Mouse (Mus musculus) induced T-regulatory cell, adult 2 months (primary cell): ENCODE results near the gene 4921524J17Rik.

Experiments used
- DNase-seq: peaks from one replicate; pipeline ENCODE4 v3.0.0-alpha.2; 2012; ENCODE audit warnings: low read depth

Gene 4921524J17Rik

DNA sequence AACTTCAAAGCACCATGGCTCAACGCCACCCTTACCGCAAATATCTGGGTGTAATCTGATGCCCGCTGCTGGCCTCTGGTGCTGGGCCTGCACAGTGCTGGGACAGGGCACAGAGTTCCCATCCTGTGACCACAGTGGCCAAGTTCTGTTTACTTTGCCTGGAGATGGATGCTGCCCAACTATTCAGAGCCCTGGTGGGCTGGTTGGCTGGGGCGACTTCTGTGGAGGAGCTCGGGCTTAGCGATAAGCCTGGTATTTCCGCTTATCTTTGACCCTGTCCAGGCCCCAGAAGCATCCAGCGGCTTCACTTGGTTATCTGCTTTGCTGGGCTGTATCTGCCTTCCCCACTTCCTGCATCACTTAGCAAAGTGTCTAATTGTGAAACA lies 51.8 kb downstream of the 4921524J17Rik start:
- no peak for DNase-seq

DNA sequence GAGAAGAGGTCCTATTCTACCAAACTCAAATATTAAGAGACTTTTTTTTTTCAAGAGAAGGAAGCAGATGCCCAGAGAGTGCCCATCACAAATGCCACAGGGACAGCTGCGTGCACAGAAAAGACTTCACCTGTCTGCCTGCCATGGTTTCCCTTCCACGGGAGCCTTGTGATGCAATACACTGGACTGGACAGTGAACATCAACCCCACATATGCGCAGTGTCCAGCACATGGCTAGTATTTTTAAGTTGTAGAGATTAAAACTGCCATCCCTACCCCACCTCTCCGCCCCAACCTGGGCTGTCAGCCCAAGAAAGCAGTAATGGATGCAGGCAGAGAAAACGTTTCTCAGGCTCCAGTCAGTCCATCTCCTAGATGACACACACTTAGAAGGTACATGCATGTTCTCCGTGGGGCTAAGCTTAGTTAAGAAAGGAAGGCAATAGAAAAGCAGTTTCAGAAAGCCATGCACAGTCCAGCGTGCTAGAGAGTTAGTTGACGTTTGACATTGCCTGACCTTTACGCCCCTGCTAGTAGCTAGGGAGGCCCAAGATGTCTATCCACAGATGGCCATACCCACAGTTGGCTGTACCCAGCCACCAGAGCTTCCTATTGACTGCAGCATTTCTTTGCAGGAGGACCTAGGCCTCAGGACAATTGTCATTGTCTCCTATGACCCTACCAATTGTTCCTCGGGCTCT lies 52.4 kb downstream of the 4921524J17Rik start:
- no peak for DNase-seq

DNA sequence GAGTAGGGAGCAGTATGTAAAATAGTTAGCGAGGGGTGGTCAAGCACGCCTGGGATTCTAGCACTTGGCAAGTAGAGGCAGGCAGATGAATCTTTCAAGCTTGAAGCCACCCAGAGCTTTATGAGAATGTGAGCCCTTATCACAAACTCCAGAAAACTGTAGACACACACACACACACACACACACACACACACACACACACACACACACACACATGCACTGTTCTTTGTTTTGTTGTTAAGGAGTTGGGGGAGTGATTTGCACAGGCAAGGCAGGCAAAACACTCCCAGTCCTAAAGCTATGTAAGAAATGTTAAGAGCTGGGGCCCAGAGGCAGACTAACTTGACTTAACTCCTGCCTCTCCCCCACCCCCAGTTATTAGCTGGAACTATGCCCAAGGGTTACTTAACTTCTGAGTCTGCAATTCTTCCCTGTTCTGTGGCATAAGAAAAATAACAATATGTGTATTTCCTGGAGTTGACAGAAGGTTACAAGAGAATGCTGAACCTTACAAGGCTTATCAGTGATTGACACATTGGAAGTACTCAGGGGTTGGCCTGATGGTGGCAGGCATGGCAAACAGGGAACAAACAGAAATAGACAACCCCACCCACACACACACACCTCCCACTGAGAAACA lies 53.4 kb downstream of the 4921524J17Rik start:
- DNase-seq: no peak

DNA sequence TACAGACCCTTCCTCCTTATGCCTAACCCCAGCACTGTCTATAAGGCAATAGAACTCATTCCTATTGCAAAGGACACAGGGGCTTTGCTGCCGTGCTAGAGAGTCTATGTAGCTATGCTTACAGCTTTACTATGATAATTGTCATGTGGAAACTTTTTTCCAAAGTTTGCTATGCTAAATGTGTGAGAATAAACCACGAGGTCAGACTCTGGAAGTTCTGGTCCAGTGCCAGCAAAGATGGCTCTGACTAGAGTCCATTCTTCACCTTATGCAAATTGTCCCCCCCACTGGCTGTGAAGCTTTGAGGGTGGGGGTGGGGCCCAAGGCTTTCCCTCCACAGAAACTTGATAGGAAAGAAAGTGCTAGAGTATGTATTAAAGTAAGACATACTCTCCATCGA lies 56.1 kb downstream of the 4921524J17Rik start:
- DNase-seq: no peak

DNA sequence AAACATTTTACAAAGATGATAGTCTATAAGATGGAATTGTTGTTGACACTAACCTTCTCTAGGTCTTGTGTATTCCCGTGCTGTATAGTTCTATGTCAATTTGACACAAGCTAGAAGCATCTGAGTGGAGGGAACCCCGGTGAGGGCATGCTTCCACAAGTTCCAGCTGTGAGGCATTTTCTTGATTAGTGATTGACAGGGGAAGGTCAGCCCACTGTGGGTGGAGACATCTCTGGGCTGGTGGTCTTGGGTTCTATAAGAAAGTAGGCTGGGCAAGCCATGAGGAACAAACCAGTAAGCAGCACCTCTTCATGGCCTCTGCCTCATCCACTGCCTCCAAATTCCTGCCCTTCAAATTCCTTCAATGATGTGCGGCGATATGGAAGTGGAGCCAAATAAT lies 58.3 kb downstream of the 4921524J17Rik start:
- no peak for DNase-seq

DNA sequence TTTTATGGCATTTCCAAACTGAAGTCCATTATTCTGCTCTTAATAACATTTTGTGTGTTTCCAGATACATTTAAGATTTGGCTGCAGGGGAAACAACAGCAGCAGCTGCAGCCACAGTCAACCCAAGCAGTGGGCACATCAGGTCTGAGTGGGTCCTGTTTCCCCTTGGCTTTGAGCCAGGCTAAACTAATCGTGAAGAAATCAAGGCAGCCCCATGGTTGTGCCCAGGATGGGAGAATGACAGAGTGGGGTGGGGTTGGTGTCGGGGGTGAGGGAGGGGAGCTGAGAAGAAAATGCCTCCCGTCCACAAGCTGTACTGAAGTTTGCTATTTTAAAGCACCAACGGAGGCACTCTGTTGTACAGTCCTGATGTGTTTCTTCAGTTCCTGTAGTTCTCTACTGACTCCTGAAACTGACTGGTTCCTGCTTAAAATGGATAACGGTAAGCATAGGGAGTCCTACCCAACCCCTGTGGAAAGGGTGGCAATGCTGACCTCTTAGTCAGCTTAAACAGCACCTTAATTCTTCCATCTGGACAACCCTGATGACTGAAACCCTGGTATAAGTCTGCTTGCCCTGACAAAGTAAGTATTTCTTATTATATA lies 59.1 kb downstream of the 4921524J17Rik start:
- no peak for DNase-seq

DNA sequence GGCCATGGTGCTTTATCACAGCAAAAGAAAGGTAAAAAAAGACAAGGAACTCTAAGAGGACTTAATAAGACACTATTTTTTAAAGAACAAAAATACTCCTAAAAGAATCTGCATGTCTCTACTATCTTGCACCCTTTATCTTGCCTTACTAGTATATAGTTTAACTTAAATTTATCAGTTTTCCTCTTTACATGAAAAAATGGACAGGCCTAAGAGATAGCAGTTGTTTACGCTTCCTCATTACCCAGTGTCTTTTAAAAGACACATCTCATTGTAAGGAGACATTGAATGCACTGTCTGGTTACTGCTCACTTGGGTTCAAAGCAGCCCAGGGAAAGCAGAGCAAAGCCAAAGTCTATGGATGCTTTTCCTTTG lies 60.2 kb downstream of the 4921524J17Rik start:
- DNase-seq: no peak

DNA sequence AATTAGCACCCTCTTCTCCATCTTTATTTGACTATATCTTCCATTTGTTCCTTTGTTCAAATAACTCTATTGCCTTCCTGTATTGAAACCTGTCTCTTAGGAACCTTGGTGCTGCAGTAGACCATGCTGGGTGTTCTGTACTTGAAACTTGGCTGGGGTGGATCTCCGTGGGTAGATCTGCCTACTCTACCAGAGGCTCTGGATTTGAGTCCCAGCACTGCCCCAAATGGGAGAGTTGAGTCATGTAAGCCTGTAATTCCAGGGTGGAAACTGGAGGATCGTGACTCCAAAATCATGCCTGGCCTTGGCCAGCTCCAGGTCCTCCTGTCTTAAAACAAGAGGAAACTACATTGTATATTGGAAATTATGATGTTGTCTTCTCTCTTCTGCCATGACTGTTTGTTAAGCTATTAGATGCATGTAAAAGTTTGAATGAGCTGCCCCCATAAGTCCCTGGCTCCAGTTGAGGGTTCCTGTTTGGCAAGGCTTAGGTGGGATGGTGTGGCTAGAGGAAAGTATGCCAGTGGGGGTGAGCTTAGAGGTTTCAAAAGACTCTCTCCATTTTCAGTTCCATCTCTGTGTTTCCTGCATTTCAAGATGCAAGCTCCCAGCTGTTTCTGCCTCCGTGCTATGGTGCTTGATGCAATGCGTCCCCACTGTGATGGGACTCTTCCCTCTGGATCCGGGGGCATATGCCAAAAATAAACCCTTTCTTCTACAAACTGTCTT lies 60.7 kb downstream of the 4921524J17Rik start:
- DNase-seq: no peak

DNA sequence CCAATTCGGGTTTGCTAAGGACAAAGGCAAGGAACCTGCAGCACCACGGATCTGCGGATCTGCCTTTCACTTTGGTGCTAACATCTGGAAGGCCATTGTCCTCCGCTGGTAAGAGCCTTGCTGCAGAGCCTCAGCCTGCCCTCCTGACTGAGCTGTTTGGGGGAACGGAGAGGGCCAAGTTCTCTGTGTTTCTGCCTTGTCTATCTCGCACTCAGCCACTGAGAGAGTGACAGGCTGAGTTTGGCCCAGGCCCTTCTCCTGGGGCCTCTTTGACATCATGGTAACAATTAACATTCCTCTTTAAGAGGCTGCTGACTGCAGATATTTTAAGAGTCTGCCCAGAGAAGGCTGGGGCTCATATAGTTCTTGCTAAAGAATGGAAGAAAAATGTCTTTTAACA lies 67.5 kb downstream of the 4921524J17Rik start:
- DNase-seq: no peak

DNA sequence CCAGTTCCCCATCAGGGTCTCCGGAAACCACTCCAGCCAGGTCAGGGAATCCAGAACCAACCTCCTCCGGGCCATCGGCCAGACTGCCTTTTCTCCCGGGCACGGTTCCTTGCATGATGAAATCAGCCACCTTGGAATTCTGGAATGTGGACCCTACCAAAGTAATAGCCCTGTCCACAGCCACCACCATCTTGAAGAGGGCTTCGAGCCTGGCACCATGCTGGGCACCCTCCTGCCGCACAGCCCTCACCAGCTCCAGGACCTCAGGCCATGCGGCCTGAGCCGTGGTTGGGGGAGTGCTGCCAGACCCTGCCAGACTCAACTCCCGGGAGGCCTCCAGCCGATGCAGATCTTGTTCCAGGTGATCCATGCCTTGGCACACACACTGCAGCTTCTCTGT lies 68.0 kb downstream of the 4921524J17Rik start:
- DNase-seq: no peak

DNA sequence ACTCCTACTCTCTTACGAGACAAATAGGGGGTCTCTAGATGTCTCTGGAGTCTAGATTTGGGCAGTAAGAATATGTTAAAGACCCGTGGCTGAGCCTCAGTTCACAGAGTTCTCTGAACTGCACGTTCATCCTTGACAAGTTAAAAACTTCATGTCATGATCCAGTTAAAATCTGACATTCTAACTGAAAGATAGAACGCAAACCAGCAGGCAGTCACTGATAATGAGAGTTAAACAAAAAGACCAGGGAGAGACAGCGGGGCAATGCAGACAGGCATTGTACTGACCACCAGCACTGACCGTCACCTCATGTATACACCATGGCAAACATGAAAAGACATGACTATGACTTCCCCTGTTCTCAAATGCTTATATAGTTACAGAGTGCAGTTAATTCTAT lies 69.2 kb downstream of the 4921524J17Rik start:
- DNase-seq: no peak

DNA sequence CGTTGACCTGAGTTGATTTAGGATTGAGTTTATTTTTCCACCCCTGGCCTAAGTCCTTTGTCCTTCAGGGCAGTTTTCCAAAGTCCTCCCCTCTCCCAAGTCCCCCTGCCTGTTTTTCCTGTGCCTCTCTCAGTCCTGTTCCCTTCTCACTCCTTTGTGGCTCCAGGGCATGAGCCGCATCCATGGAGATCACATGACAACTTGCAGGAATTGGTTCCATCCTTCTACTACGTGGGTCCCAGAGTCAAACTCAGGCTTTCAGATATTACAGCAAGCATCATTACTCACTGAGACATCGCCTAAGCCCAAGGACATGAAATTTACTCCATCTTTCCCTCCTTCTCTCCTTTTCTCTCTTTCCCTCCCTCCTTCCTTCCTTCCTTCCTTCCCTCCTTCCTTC lies 70.4 kb downstream of the 4921524J17Rik start:
- DNase-seq: no peak
